Mouse (Mus musculus) C2C12 (cell line): Measurements from ENCODE around the gene Meis2. TPM values are rescaled to one million over a fixed set of nuclear protein-coding genes. Genes with fewer than 3 reads are reported as not detected.

Experiments used
- H3K27me3 ChIP-seq: one replicate; pipeline ENCODE4 v1.6.1; 2011; ENCODE audit not compliant: control insufficient read depth, insufficient read depth, insufficient read length
- H3K36me3 ChIP-seq: one replicate; pipeline ENCODE4 v1.6.1; 2011; ENCODE audit not compliant: control insufficient read depth, insufficient read depth
- H3K4me3 ChIP-seq: one replicate; pipeline ENCODE4 v1.5.1; 2011; ENCODE audit warnings: mild to moderate bottlenecking, control low read depth; ENCODE audit not compliant: poor library complexity, insufficient read depth, severe bottlenecking
- H3K79me2 ChIP-seq: one replicate; pipeline ENCODE4 v1.6.1; 2011; ENCODE audit not compliant: control insufficient read depth, insufficient read depth
- H3K79me3 ChIP-seq: one replicate; pipeline ENCODE4 v1.6.1; 2011; ENCODE audit warnings: low read depth, control low read depth
- H3ac ChIP-seq: one replicate; pipeline ENCODE3; 2011; ENCODE audit warnings: low read depth; ENCODE audit not compliant: control insufficient read depth, insufficient read length
- CEBPB ChIP-seq: IDR thresholded peaks from one replicate; pipeline ENCODE4 v1.6.1; 2011; ENCODE audit warnings: low read depth, mild to moderate bottlenecking, control low read depth, moderate library complexity
- CTCF ChIP-seq: IDR thresholded peaks from one replicate; pipeline ENCODE4 v1.5.1; 2011; ENCODE audit not compliant: control insufficient read depth, insufficient read depth, insufficient read length
- FOSL1 ChIP-seq: IDR thresholded peaks from one replicate; pipeline ENCODE4 v1.8.0; 2011; ENCODE audit warnings: mild to moderate bottlenecking, low read length; ENCODE audit not compliant: poor library complexity, insufficient read depth, severe bottlenecking
- MAX ChIP-seq: IDR thresholded peaks from one replicate; pipeline ENCODE4 v1.6.1; 2011; ENCODE audit warnings: mild to moderate bottlenecking, control low read depth
- MYOD1 ChIP-seq: IDR thresholded peaks from one replicate; pipeline ENCODE4 v1.6.1; 2011; ENCODE audit warnings: low read depth; ENCODE audit not compliant: control insufficient read depth, insufficient read length
- MYOG ChIP-seq: IDR thresholded peaks from one replicate; pipeline ENCODE4 v1.6.1; 2011; ENCODE audit not compliant: control insufficient read depth, insufficient read length; ENCODE audit errors: extremely low read depth
- USF1 ChIP-seq: IDR thresholded peaks from one replicate; pipeline ENCODE4 v1.6.1; 2011; ENCODE audit warnings: low read depth, mild to moderate bottlenecking, control low read depth, moderate library complexity
- polyA plus RNA-seq: library from polyadenylated mRNA; unstranded; fragments of >200 nt; fragmentation: generic; extraction: Trizol; gene quantifications from one replicate; pipeline ENCODE4 v1.2.1, GENCODE M21; 2012; ENCODE audit warnings: missing spikeins

The Meis2 gene
- polyA plus RNA-seq, 1 experiment = 16.3 TPM

DNA sequence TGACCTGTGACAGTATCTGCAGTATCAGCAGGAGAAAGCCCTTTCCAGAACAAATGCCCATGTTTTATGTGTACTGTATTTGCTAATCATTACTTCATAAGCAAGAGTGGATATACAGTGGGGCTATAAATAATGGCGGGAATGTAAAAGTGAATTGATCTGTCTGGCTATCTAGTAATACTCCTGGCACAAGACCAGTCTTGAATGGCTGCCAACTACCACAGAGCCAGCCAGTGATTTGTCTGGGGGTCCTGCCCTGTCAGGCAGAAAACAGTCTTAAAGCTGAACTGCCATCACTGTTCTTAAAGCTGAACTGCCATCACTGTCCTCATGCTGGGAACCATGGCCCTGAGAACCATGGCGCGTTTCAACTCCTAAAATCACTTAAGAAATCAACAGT lies 169.9 kb downstream of the Meis2 start:
- H3ac ChIP-seq = no peak overlapping the region
- no peaks in the 10 kb centered on the region for H3K79me3 ChIP-seq
- no peak overlapping the region for H3K4me3 ChIP-seq
- no peaks in the 10 kb centered on the region for H3K79me2 ChIP-seq
- TF ChIP-seq MYOD1 (no peak), USF1 (no peak), CTCF (no peak), MAX (no peak), CEBPB (no peak), FOSL1 (no peak), MYOG (no peak)
- no peaks in the 10 kb centered on the region for H3K36me3 ChIP-seq
- no peaks in the 10 kb centered on the region for H3K27me3 ChIP-seq

DNA sequence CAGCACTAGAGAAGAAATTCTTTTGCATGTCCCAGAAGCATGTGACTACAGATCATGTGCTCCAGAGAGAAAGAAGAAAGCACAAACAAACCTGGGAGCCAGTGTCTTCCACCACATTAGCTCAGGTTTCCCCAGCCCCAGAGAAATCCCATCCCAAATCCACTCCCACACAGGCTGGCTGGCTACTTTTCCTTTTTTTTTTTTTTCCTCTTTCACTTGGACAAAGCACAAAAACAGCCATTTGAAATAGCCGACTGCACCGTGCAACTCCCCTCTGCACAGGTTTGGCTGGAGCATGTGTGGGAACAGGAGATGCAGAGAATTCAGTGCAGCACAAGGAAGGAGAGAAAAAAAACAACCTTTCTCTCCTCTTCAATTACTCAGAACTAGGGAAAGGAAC lies 170.4 kb downstream of the Meis2 start:
- H3K79me2 ChIP-seq = no peaks in the 10 kb centered on the region
- no peak overlapping the region for H3K4me3 ChIP-seq
- no peaks in the 10 kb centered on the region for H3K36me3 ChIP-seq
- H3K27me3 ChIP-seq = no peaks in the 10 kb centered on the region
- no peak for TF ChIP-seq CTCF
- TF ChIP-seq FOSL1 = no peak
- TF ChIP-seq MYOG = no peak
- no peak for TF ChIP-seq MAX
- no peak for TF ChIP-seq USF1
- TF ChIP-seq MYOD1 = no peak
- TF ChIP-seq CEBPB = no peak
- no peaks in the 10 kb centered on the region for H3K79me3 ChIP-seq
- no peak overlapping the region for H3ac ChIP-seq

DNA sequence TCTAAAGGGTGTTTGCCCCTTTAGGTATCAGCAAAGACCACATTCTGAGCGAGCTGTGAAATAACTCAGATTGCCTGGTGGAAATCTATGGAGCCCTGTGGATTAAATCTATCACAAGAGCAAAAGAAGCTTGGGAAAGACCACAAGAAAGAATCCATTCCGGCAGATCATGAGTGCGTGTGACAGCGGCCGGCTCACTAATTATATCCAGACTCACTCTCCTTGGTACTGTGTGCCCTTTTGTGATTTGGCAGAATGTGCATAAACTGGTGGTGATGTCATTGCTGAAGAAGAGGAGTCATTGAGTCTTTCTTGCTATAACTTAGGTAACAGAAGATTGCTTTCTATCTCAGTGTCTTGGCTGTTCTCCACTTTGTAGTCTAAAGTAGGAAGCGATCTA lies 172.5 kb downstream of the Meis2 start:
- Histone ChIP-seq H3K36me3 (no peaks in the 10 kb centered on the region), H3K79me2 (no peaks in the 10 kb centered on the region), H3ac (no peak overlapping the region), H3K27me3 (no peaks in the 10 kb centered on the region), H3K79me3 (no peaks in the 10 kb centered on the region), H3K4me3 (no peak overlapping the region)
- TF ChIP-seq CEBPB (no peak), MAX (no peak), CTCF (no peak), FOSL1 (no peak), MYOG (no peak), USF1 (no peak), MYOD1 (no peak)

DNA sequence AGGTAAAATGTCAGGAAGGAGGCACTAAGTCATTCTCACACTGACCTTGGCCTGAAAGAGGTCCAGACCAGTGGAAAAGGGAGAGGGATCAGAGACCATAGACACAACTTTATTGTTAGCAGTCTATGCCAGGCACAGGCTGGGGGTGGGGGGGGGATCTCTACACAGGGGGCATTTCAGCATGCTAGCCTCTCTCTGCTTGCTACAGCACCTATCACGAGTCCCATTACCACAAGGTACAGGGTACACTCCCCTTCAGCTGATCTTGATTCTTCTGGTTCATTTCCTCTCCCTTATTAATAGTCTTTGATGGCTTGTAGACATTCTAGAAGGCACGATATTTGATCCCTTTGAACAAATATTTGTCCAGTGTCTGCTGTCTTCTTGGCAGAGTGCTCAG lies 174.9 kb downstream of the Meis2 start:
- no peaks in the 10 kb centered on the region for H3K27me3 ChIP-seq
- TF ChIP-seq FOSL1 = no peak
- no peak for TF ChIP-seq USF1
- no peak for TF ChIP-seq MAX
- TF ChIP-seq CTCF = no peak
- no peak for TF ChIP-seq MYOG
- TF ChIP-seq MYOD1 = no peak
- TF ChIP-seq CEBPB = no peak
- H3K4me3 ChIP-seq = no peak overlapping the region
- no peak overlapping the region for H3ac ChIP-seq
- H3K79me3 ChIP-seq = no peaks in the 10 kb centered on the region
- peaks cover 2% of the 10 kb centered on the region for H3K36me3 ChIP-seq
- no peaks in the 10 kb centered on the region for H3K79me2 ChIP-seq

DNA sequence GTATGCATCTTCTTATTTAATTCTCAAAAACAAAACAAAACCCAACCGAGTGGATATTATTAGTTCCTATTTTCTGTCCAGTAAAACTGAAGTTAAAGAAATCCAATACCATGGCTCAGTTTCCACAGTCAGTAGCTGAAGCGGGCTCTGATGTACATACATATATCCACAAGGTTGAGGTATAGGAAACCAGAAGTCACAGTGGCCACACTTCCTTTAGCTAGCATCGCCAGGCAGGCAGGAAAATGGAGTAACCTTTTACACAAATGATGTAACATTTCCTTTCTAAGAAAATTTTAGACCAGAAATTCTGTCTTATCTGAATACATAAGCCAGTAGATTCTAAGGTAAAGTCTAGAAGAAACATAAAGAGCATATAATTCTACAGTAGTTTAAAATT lies 175.6 kb downstream of the Meis2 start:
- Histone ChIP-seq H3K79me2 (no peaks in the 10 kb centered on the region), H3K79me3 (no peaks in the 10 kb centered on the region), H3K4me3 (no peak overlapping the region), H3ac (no peak overlapping the region), H3K36me3 (peaks cover 5% of the 10 kb centered on the region), H3K27me3 (no peaks in the 10 kb centered on the region)
- TF ChIP-seq FOSL1 (no peak), USF1 (no peak), MYOD1 (no peak), CTCF (no peak), MYOG (no peak), MAX (no peak), CEBPB (no peak)

DNA sequence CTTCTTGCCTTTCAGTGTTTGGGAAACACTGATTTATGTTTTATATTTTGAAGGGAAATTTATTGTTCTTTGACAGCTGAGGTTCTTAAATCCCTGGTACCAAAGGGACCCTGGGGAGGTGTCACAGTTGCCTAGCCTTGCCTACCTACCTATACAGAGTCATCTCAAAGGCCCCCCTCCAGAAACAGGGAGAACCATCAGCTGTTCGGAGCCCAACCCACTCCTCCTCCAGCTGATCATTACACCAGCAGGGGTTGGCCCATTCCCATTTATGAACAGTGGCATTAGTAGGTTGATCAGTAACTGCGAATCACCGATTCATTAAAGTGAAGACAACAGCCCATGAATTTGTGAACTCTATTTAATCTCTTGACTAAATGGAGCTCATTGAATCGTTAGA lies 176.4 kb downstream of the Meis2 start:
- H3K79me3 ChIP-seq = no peaks in the 10 kb centered on the region
- no peaks in the 10 kb centered on the region for H3K79me2 ChIP-seq
- H3K36me3 ChIP-seq = peaks cover 5% of the 10 kb centered on the region
- no peaks in the 10 kb centered on the region for H3K27me3 ChIP-seq
- H3ac ChIP-seq = no peak overlapping the region
- TF ChIP-seq CEBPB (no peak), MYOG (no peak), USF1 (no peak), CTCF (no peak), MYOD1 (no peak), FOSL1 (no peak), MAX (no peak)
- H3K4me3 ChIP-seq = no peak overlapping the region
